Comparison of ENCODE assay signal across 8 mouse cellular contexts in the genomic region with DNA sequence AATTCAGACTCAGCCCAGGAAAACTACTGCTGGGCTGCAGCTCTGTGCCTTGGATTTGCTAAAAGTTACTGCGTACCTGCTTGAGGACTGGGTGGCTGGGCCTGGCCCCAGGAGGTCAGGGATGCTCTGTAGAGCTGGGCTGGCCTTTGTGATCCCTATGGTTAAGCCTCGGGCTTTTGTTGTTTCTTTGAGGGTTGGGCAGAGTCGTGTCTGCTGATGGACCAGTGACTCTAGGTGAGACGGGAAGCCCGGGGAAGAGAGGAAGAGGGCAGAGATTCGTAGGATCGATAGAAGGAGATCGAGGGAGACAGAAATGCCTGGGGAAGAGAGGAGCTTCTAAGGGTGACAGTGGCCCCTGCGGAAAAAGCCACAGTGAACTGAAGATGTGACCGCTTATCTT. TPM values are rescaled to one million over a fixed set of nuclear protein-coding genes. Genes with fewer than 3 reads are reported as not detected.
DNase-seq lines count a peak whose midpoint lies in the region; ATAC-seq and TF ChIP-seq lines count a peak whose summit lies in the region.

A gene (plus strand): TSS at position 301 of the 400 bp plus-strand sequence.

- H3K9ac ChIP-seq in kidney, embryonic 15.5 days: peak within 1 kb of the TSS; percentile 59
- peak within 1 kb of the TSS; percentile 64 for H3K9ac ChIP-seq in forebrain, embryonic 14.5 days (ENCODE audit: low read length)
- H3K9ac ChIP-seq in hindbrain, embryonic 11.5 days (ENCODE audit: low read depth, low read length): peak within 1 kb of the TSS; percentile 62
- peak within 1 kb of the TSS; percentile 78 for H3K9ac ChIP-seq in liver, embryonic 13.5 days
- peak within 1 kb of the TSS; percentile 70 for H3K9ac ChIP-seq in stomach, postnatal 0 days (ENCODE audit: low read length)

- peak; percentile 27; the same call in 1 of the 2 replicates for ATAC-seq in kidney, embryonic 15.5 days (replicated peaks; ENCODE audit: low FRiP score)
- ATAC-seq in Patski: no peak
- ATAC-seq in forebrain, embryonic 14.5 days: peak; percentile 8
- ATAC-seq in hindbrain, embryonic 11.5 days (ENCODE audit: low FRiP score): peak; percentile 36; the same call in 1 of the 2 replicates
- ATAC-seq in liver, embryonic 13.5 days (ENCODE audit: low read depth): peak; percentile 25
- peak; percentile 8 for ATAC-seq in stomach, postnatal 0 days (ENCODE audit: low FRiP score, low TSS enrichment)

- H3K4me2 ChIP-seq in kidney, embryonic 15.5 days: peak within 1 kb of the TSS; percentile 70
- H3K4me2 ChIP-seq in forebrain, embryonic 14.5 days (ENCODE audit: low read length): peak within 1 kb of the TSS; percentile 91
- peak within 1 kb of the TSS; percentile 63 for H3K4me2 ChIP-seq in hindbrain, embryonic 11.5 days (replicated peaks; ENCODE audit: low read depth, low read length)
- H3K4me2 ChIP-seq in liver, embryonic 13.5 days: peak within 1 kb of the TSS; percentile 90
- peak within 1 kb of the TSS; percentile 72 for H3K4me2 ChIP-seq in stomach, postnatal 0 days (replicated peaks; ENCODE audit: low read depth)

- CTCF ChIA-PET in Patski (lab: Charles Lee): interaction anchor here (1.2 kb wide), 1 partner anchor 11 kb away, joined by 3 read pairs; no protein-coding TSS in a partner anchor

- 11% methylated on average over 10 of the region's 10 CpGs for WGBS in kidney, embryonic 15.5 days
- WGBS in forebrain, embryonic 14.5 days: 5% methylated on average over 10 of the region's 10 CpGs
- 6% methylated on average over 10 of the region's 10 CpGs for WGBS in hindbrain, embryonic 11.5 days
- WGBS in liver, embryonic 13.5 days (ENCODE audit: insufficient replicate concordance): 10% methylated on average over 10 of the region's 10 CpGs
- 7% methylated on average over 10 of the region's 10 CpGs for WGBS in stomach, postnatal 0 days

- no peak for DNase-seq in kidney, postnatal 14 days
- no peak for DNase-seq in Patski (ENCODE audit: low read depth, low spot score)
- DNase-seq in forebrain, embryonic 14.5 days (ENCODE audit: low spot score): no peak
- DNase-seq in hindbrain, embryonic 11.5 days (ENCODE audit: low spot score): no peak
- no peak for DNase-seq in liver, embryonic 13.5 days
- DNase-seq in stomach, postnatal 0 days (ENCODE audit: low spot score): peak; percentile 28
- no peak for DNase-seq in right cerebral cortex, postnatal 4 days

- in situ Hi-C loops in Patski (cut with MboI; ENCODE audit: low pct_unique_long_range_greater_than_20kb): no loop called here

- peak within 1 kb of the TSS; percentile 63 for H3K4me3 ChIP-seq in kidney, embryonic 15.5 days (replicated peaks)
- peak within 1 kb of the TSS; percentile 42 for H3K4me3 ChIP-seq in forebrain, embryonic 14.5 days (ENCODE audit: low read depth, low read length)
- H3K4me3 ChIP-seq in hindbrain, embryonic 11.5 days (ENCODE audit: low read depth, low read length): peak within 1 kb of the TSS; percentile 42
- peak within 1 kb of the TSS; percentile 69 for H3K4me3 ChIP-seq in liver, embryonic 13.5 days (replicated peaks)
- H3K4me3 ChIP-seq in stomach, postnatal 0 days (ENCODE audit: low read depth, low read length): peak within 1 kb of the TSS; percentile 50

- H3K36me3 ChIP-seq in kidney, embryonic 15.5 days: peaks cover 21% of the 10 kb centered on the region
- H3K36me3 ChIP-seq in forebrain, embryonic 14.5 days (ENCODE audit: control insufficient read depth, insufficient read depth, low read length): peaks cover 17% of the 10 kb centered on the region
- H3K36me3 ChIP-seq in hindbrain, embryonic 11.5 days (ENCODE audit: control insufficient read depth, insufficient read depth, low read length): 0 out of 2 replicates have a peak, but pooled peaks cover under 1% of the 10 kb centered on the region
- H3K36me3 ChIP-seq in liver, embryonic 13.5 days: peaks cover 19% of the 10 kb centered on the region
- H3K36me3 ChIP-seq in stomach, postnatal 0 days (ENCODE audit: control insufficient read depth, insufficient read depth, low read length): peaks cover 3% of the 10 kb centered on the region; the same call in 1 of the 2 replicates

- H3K27me3 ChIP-seq in kidney, embryonic 15.5 days: no peaks in the 10 kb centered on the region
- no peaks in the 10 kb centered on the region for H3K27me3 ChIP-seq in Patski
- H3K27me3 ChIP-seq in forebrain, embryonic 14.5 days (replicated peaks; ENCODE audit: control insufficient read depth, insufficient read depth, low read length): no peaks in the 10 kb centered on the region
- H3K27me3 ChIP-seq in hindbrain, embryonic 11.5 days (ENCODE audit: control insufficient read depth, insufficient read depth, low read length): no peaks in the 10 kb centered on the region
- H3K27me3 ChIP-seq in liver, embryonic 13.5 days: no peaks in the 10 kb centered on the region
- H3K27me3 ChIP-seq in stomach, postnatal 0 days (ENCODE audit: control insufficient read depth, insufficient read depth, low read length): no peaks in the 10 kb centered on the region

- peak within 1 kb of the TSS; percentile 98 for H3K27ac ChIP-seq in kidney, embryonic 15.5 days
- peak within 1 kb of the TSS; percentile 92 for H3K27ac ChIP-seq in forebrain, embryonic 14.5 days (ENCODE audit: low read depth, low read length)
- H3K27ac ChIP-seq in hindbrain, embryonic 11.5 days (ENCODE audit: low read depth, low read length): peak within 1 kb of the TSS; percentile 87
- peak within 1 kb of the TSS; percentile 100 for H3K27ac ChIP-seq in liver, embryonic 13.5 days
- peak within 1 kb of the TSS; percentile 97 for H3K27ac ChIP-seq in stomach, postnatal 0 days (replicated peaks)

- no peak for TF ChIP-seq CTCF in Patski (IDR thresholded peaks at IDR 0.05)
- no peak for TF ChIP-seq CTCF in stomach, postnatal 0 days (IDR thresholded peaks at IDR 0.05; ENCODE audit: low read depth)

- no peak for TF ChIP-seq EP300 in stomach, postnatal 0 days (optimal IDR thresholded peaks at IDR 0.05)

- POLR2A ChIA-PET in Patski (lab: Charles Lee): interaction anchor here (0.6 kb wide), 1 partner anchor 10 kb away, joined by 5 read pairs; no protein-coding TSS in a partner anchor

- peaks cover 15% of the 10 kb centered on the region for H3K4me1 ChIP-seq in kidney, embryonic 15.5 days
- H3K4me1 ChIP-seq in forebrain, embryonic 14.5 days (ENCODE audit: control insufficient read depth, insufficient read depth, low read length): peaks cover 6% of the 10 kb centered on the region
- H3K4me1 ChIP-seq in hindbrain, embryonic 11.5 days (replicated peaks; ENCODE audit: control insufficient read depth, insufficient read depth, low read length): no peaks in the 10 kb centered on the region; the same call in 1 of the 2 replicates
- peaks cover 32% of the 10 kb centered on the region for H3K4me1 ChIP-seq in liver, embryonic 13.5 days (replicated peaks)
- peaks cover 3% of the 10 kb centered on the region; the same call in 1 of the 2 replicates for H3K4me1 ChIP-seq in stomach, postnatal 0 days (replicated peaks; ENCODE audit: control insufficient read depth, insufficient read depth)

- no peaks in the 10 kb centered on the region for H3K9me3 ChIP-seq in kidney, embryonic 15.5 days (replicated peaks)
- no peaks in the 10 kb centered on the region for H3K9me3 ChIP-seq in forebrain, embryonic 14.5 days (replicated peaks; ENCODE audit: control insufficient read depth, low read length)
- no peaks in the 10 kb centered on the region for H3K9me3 ChIP-seq in hindbrain, embryonic 11.5 days (ENCODE audit: control insufficient read depth, low read length)
- H3K9me3 ChIP-seq in liver, embryonic 13.5 days (replicated peaks): no peaks in the 10 kb centered on the region
- H3K9me3 ChIP-seq in stomach, postnatal 0 days (ENCODE audit: control insufficient read depth, low read length): no peaks in the 10 kb centered on the region

RNA-seq across cellular contexts. Expression of the gene that starts here (rescaled TPM):
- 14.1 and 16.5 TPM in 2 replicates for polyA plus RNA-seq in kidney, embryonic 15.5 days (2015; fragmentation: Nextera tagmentation; extraction: Ambion mirVana)
- polyA plus RNA-seq in Patski (2021): 34.9 TPM
- polyA plus RNA-seq in forebrain, embryonic 14.5 days (2014; fragmentation: Nextera tagmentation; extraction: Ambion mirVana): 11.0 and 12.7 TPM in 2 replicates
- 9.5 and 11.9 TPM in 2 replicates for polyA plus RNA-seq in hindbrain, embryonic 11.5 days (2014; fragmentation: Nextera tagmentation; extraction: Ambion mirVana)
- polyA plus RNA-seq in liver, embryonic 13.5 days (2015; fragmentation: Nextera tagmentation; extraction: Ambion mirVana): 5.8 and 6.1 TPM in 2 replicates
- polyA plus RNA-seq in stomach, postnatal 0 days (2015; fragmentation: Nextera tagmentation; extraction: Ambion mirVana): 7.5 and 8.6 TPM in 2 replicates
